Mouse (Mus musculus) inflammation-experienced regulatory T-cells, adult 6 months (primary cell): ENCODE results near the gene Fam120c. TPM values are rescaled to one million over a fixed set of nuclear protein-coding genes. Genes with fewer than 3 reads are reported as not detected.

Experiments
- polyA plus RNA-seq, 3 experiments: library from polyadenylated mRNA; unstranded; fragments of 100-300 nt; shearing (Covaris generic); gene quantifications; one replicate each; pipeline ENCODE4 v1.2.1; 2017

Fam120c gene
- polyA plus RNA-seq, 3 experiments from 2014 or later: 0.99 to 2.8 (median 1.6) TPM

Other genes starting within 250 kb of the Fam120c start
- gene Tsr2, start 247.6 kb upstream of the Fam120c start, polyA plus RNA-seq: 10 to 100 TPM; 14.9 to 22.5 (median 17.1) TPM
- gene Wnk3, start 146.1 kb upstream of the Fam120c start, polyA plus RNA-seq: under 1 TPM in 2 of 3 experiments, not detected in 1; 0.23 to 0.38 TPM
- 10 to 100 TPM; 40.5 to 49.2 (median 46.2) TPM for gene Phf8, start 176.5 kb downstream of the Fam120c start, polyA plus RNA-seq